Comparison of ENCODE assay signal across 8 mouse cellular contexts in the genomic region with DNA sequence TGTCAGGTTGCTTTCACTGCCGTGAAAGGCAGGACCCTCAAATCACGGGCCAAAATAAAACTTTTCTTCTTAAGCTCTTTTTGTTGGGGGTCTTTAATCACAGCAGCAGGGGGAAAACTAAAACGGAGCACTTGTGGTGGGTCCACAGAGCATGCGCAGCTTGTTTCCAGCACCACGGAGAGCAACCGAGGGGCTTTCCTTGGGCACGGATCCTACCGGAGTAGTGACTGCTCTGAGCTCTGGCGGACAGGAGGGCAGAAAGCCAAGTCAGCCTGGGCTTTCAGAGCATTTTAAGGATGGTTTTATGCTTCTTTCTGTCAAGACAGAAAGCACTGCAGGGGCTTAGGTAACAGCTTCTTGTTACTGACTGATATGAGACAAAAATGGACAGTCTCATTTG. TPM values are rescaled to one million over a fixed set of nuclear protein-coding genes. Genes with fewer than 3 reads are reported as not detected.
DNase-seq lines count a peak whose midpoint lies in the region; ATAC-seq and TF ChIP-seq lines count a peak whose summit lies in the region.

No protein-coding gene starts in this region.

- H3K4me3 ChIP-seq in forebrain, embryonic 10.5 days: no peak overlapping the region
- H3K4me3 ChIP-seq in forebrain, embryonic 13.5 days: no peak overlapping the region
- H3K4me3 ChIP-seq in lung, adult 2 months (replicated peaks; ENCODE audit: extremely low read depth, low read depth, low read length): no peak overlapping the region
- H3K4me3 ChIP-seq in kidney, adult 2 months (ENCODE audit: insufficient read depth, low read depth, low read length): no peak overlapping the region

- no peaks in the 10 kb centered on the region for H3K4me1 ChIP-seq in forebrain, embryonic 10.5 days
- H3K4me1 ChIP-seq in forebrain, embryonic 13.5 days: no peaks in the 10 kb centered on the region; the same call in 1 of the 2 replicates
- H3K4me1 ChIP-seq in lung, adult 2 months (ENCODE audit: control insufficient read depth, insufficient read depth, low read length): no peaks in the 10 kb centered on the region
- H3K4me1 ChIP-seq in kidney, adult 2 months (ENCODE audit: control insufficient read depth, insufficient read depth, low read length): no peaks in the 10 kb centered on the region

- TF ChIP-seq POLR2A in lung, adult 2 months (IDR thresholded peaks at IDR 0.05; ENCODE audit: borderline replicate concordance, extremely low read depth, low read depth, low read length): no peak
- no peak for TF ChIP-seq POLR2A in kidney, adult 2 months (IDR thresholded peaks at IDR 0.05; ENCODE audit: low read depth, low read length)

- no peak overlapping the region for H3K4me2 ChIP-seq in forebrain, embryonic 13.5 days

- H3K27me3 ChIP-seq in forebrain, embryonic 10.5 days (ENCODE audit: poor library complexity, severe bottlenecking): no peaks in the 10 kb centered on the region
- peaks cover 13% of the 10 kb centered on the region for H3K27me3 ChIP-seq in forebrain, embryonic 13.5 days
- H3K27me3 ChIP-seq in kidney, adult 2 months (replicated peaks; ENCODE audit: control insufficient read depth, insufficient read depth, low read length): no peaks in the 10 kb centered on the region

- no peaks in the 10 kb centered on the region for H3K36me3 ChIP-seq in forebrain, embryonic 10.5 days (replicated peaks)
- no peaks in the 10 kb centered on the region for H3K36me3 ChIP-seq in forebrain, embryonic 13.5 days (ENCODE audit: poor library complexity, severe bottlenecking)
- no peaks in the 10 kb centered on the region for H3K36me3 ChIP-seq in kidney, adult 2 months (ENCODE audit: control insufficient read depth, insufficient read depth, low read length)

- H3K9ac ChIP-seq in forebrain, embryonic 13.5 days: no peak overlapping the region

- no peaks in the 10 kb centered on the region for H3K9me3 ChIP-seq in forebrain, embryonic 10.5 days
- H3K9me3 ChIP-seq in forebrain, embryonic 13.5 days (replicated peaks): no peaks in the 10 kb centered on the region

- no peak overlapping the region for H3K27ac ChIP-seq in forebrain, embryonic 10.5 days
- no peak overlapping the region for H3K27ac ChIP-seq in forebrain, embryonic 13.5 days
- H3K27ac ChIP-seq in kidney, adult 2 months (ENCODE audit: insufficient read depth, low read depth, low read length): no peak overlapping the region

- no peak for ATAC-seq in forebrain, embryonic 13.5 days
- ATAC-seq in megakaryocyte-erythroid progenitor cell, adult 5-6 weeks (replicated peaks; ENCODE audit: low FRiP score, low TSS enrichment, poor library complexity, severe bottlenecking): 0 out of 2 replicates have a peak, but pooled peaks have one; percentile 37
- ATAC-seq in CD4-positive, CD25-positive, alpha-beta regulatory T cell, adult 4 months: no peak

- peak; percentile 36 for DNase-seq in forebrain, embryonic 10.5 days (ENCODE audit: extremely low spot score, low spot score)
- DNase-seq in lung, postnatal 10 days: peak; percentile 46
- DNase-seq in lung, adult 2 months: no peak
- DNase-seq in ZHBTc4 (ENCODE audit: low read depth, low spot score): peak; percentile 52
- DNase-seq in kidney, adult 2 months: no peak

- TF ChIP-seq CTCF in lung, adult 2 months (IDR thresholded peaks at IDR 0.05; ENCODE audit: insufficient read depth, low read length): no peak
- TF ChIP-seq CTCF in kidney, adult 2 months (conservative IDR thresholded peaks at IDR 0.05; ENCODE audit: insufficient read depth, insufficient read length, low read depth, low read length): no peak

- WGBS in forebrain, embryonic 10.5 days: 16% methylated on average over 9 of the region's 9 CpGs
- 8% methylated on average over 9 of the region's 9 CpGs for WGBS in forebrain, embryonic 13.5 days
- WGBS in lung, adult 2 months: 13% methylated on average over 9 of the region's 9 CpGs
- 14% methylated on average over 9 of the region's 9 CpGs for WGBS in kidney, adult 2 months

RNA-seq across cellular contexts. Expression of gene Slco4a1, which starts 38.3 kb away (rescaled TPM):
- polyA plus RNA-seq in forebrain, embryonic 10.5 days (2016; fragmentation: Nextera tagmentation; extraction: Ambion mirVana): 4.9 and 6.9 TPM in 2 replicates
- polyA plus RNA-seq in forebrain, embryonic 13.5 days (2015; fragmentation: Nextera tagmentation; extraction: Ambion mirVana): 1.1 and 2.1 TPM in 2 replicates
- polyA plus RNA-seq in lung, adult 2 months (2012; rRNA removed): 4.9 and 6.2 TPM in 2 replicates
- 2.2 TPM in 1 of 2 replicates, not detected in the other for total RNA-seq in megakaryocyte-erythroid progenitor cell, adult 5-6 weeks (2014; fragmentation: Nextera tagmentation)
- 0.80 and 1.5 TPM in 2 replicates for total RNA-seq in megakaryocyte-erythroid progenitor cell, adult 5-6 weeks (2017)
- 49.4 and 64.7 TPM in 2 replicates for polyA plus RNA-seq in kidney, adult 2 months (2012; rRNA removed)
- polyA plus RNA-seq in CD4-positive, CD25-positive, alpha-beta regulatory T cell, adult 4 months (2017; shearing (Covaris generic)): 1 to 10 TPM in 1 of 2 experiments, under 1 TPM in 1; 0.31 to 1.1 TPM

Comparison
In these comparisons a context has a peak if more than half of its experiments do, and no peak if none do; other contexts are left out.
1. DNase-seq: peak in forebrain, embryonic 10.5 days (single experiment), lung, postnatal 10 days (single experiment) and ZHBTc4 (single experiment); none in lung, adult 2 months (single experiment) and kidney, adult 2 months (single experiment).